Mouse (Mus musculus) heart, adult 2 months (tissue): Measurements from ENCODE around the gene Kat6b.

Experiments
- CTCF ChIP-seq: fragments of 200-600 bp; IDR thresholded peaks from 2 replicates; pipeline ENCODE4 v1.8.1; 2022; ENCODE audit warnings: antibody characterized with exemption, mild to moderate bottlenecking, moderate library complexity
- EP300 ChIP-seq: fragments of 200-500 bp; IDR thresholded peaks from 2 replicates; pipeline ENCODE4 v1.6.1; 2011; ENCODE audit warnings: low read depth, low read length, control low read depth; ENCODE audit not compliant: insufficient read depth
- POLR2A ChIP-seq: fragments of 200-500 bp; IDR thresholded peaks from 2 replicates; pipeline ENCODE4 v1.6.1; 2011; ENCODE audit warnings: mild to moderate bottlenecking, low read depth, low read length, control low read depth; ENCODE audit not compliant: insufficient read depth

DNA sequence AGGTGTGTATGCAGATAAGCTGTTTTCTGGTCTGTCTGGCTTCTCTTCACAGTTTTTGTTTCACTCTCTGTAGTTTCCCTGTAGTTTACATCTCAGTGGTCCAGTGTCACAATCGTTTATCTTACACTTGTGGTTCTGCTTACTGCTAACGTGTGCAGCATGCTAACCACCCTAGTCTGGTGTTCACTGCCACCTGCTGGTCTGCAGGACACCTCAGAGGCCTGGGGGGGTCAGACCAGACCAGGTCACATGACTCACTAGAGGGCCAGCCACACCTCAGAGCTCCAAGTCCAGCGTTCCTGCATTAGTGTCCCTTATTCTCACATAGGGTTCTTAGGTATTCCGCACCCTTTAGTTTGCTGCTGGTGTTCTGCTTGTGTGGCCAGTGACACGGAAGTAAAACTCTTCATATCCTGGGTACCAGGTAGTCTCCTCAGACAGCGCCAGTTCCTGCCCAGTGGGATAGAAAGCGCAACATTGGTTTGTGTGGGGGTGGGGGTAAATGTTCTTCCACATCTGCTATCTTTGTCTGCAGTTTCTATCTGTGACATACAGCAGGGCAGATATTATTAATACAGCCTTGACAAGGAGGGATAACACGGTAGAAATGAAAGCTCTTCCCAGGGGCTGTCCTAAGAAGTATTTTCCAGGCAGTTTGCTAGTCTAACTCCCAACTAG lies 181.4 kb downstream of the Kat6b start:
- no peak for TF ChIP-seq EP300
- no peak for TF ChIP-seq POLR2A
- TF ChIP-seq CTCF: peak; percentile 55
